Mouse (Mus musculus): ENCODE results near the gene Agtr2.
"Not testable (repeated sequence)": the region's sequence is repeated elsewhere in the genome, so short reads cannot be mapped to it uniquely, and the experiment has no call there.

The Agtr2 gene

GRCm38 (mm10) chrX:21484414-21484813, at the start of gene Agtr2:
TSS of gene Agtr2 (plus strand) at chrX:21484544.
- no peak for DNase-seq (ENCODE audit: low read depth, low spot score)

- DNase-seq (ENCODE audit: low read depth, low spot score): no peak
Measured at GRCm38 (mm10) chrX:21452519-21452918, 31.8 kb upstream of the Agtr2 start.

GRCm38 (mm10) chrX:21488111-21488510, 3.8 kb downstream of the Agtr2 start:
- DNase-seq (ENCODE audit: low read depth, low spot score): no peak

GRCm38 (mm10) chrX:21500242-21500641, 15.9 kb downstream of the Agtr2 start:
- DNase-seq (ENCODE audit: low read depth, low spot score): no peak

- not testable (repeated sequence) for DNase-seq (ENCODE audit: low read depth, low spot score)
Measured at GRCm38 (mm10) chrX:21507333-21507732, 23.0 kb downstream of the Agtr2 start.

- no peak for DNase-seq (ENCODE audit: low read depth, low spot score)
Measured at GRCm38 (mm10) chrX:21522590-21522989, 38.2 kb downstream of the Agtr2 start.
